Mouse (Mus musculus) kidney, postnatal 0 days (tissue): Measurements from ENCODE around the gene Hook2. TPM values are rescaled to one million over a fixed set of nuclear protein-coding genes. Genes with fewer than 3 reads are reported as not detected.

Source experiments
- ATAC-seq: fragments of 200-750 bp; cut with Nextera tagmentation; replicated peaks from 2 replicates; pipeline ENCODE4 v1.8.0; 2017; ENCODE audit warnings: low read depth, moderate number of reproducible peaks, moderate TSS enrichment, moderate library complexity; ENCODE audit not compliant: low FRiP score
- DNase-seq: peaks from one replicate; pipeline ENCODE4 v3.0.0-alpha.2; 2016; ENCODE audit warnings: low spot score
- H3K27ac ChIP-seq: fragments of 300-500 bp; sonication (generic); 2 replicates; pipeline ENCODE4 v1.5.1; 2014; ENCODE audit warnings: mild to moderate bottlenecking
- H3K27me3 ChIP-seq: fragments of 300-500 bp; sonication (generic); 2 replicates; pipeline ENCODE4 v1.6.1; 2014; ENCODE audit warnings: low read length, mixed read lengths; ENCODE audit not compliant: insufficient read depth
- H3K36me3 ChIP-seq: fragments of 300-500 bp; sonication (generic); 2 replicates; pipeline ENCODE4 v1.6.1; 2014; ENCODE audit warnings: low read length, mixed read lengths; ENCODE audit not compliant: insufficient read depth
- H3K4me1 ChIP-seq: fragments of 300-500 bp; sonication (generic); replicated peaks from 2 replicates; pipeline ENCODE4 v1.6.1; 2014; ENCODE audit warnings: antibody characterized with exemption, low read length, mixed read lengths; ENCODE audit not compliant: insufficient read depth
- H3K4me2 ChIP-seq: fragments of 300-500 bp; sonication (generic); 2 replicates; pipeline ENCODE4 v1.6.1; 2014; ENCODE audit warnings: mild to moderate bottlenecking, low read length, moderate library complexity, mixed read lengths
- H3K4me3 ChIP-seq: fragments of 300-500 bp; sonication (generic); replicated peaks from 2 replicates; pipeline ENCODE4 v1.5.1; 2014; ENCODE audit warnings: low read depth, low read length
- H3K9ac ChIP-seq: fragments of 300-500 bp; sonication (generic); 2 replicates; pipeline ENCODE4 v1.6.1; 2014; ENCODE audit warnings: low read depth, low read length
- H3K9me3 ChIP-seq: fragments of 300-500 bp; sonication (generic); replicated peaks from 2 replicates; pipeline ENCODE4 v1.6.1; 2016; ENCODE audit warnings: low read length, inconsistent platforms, mixed read lengths
- CTCF ChIP-seq: IDR thresholded peaks from 2 replicates; pipeline ENCODE4 v1.5.1; 2016; ENCODE audit warnings: antibody characterized with exemption, low read depth, mild to moderate bottlenecking, moderate library complexity
- WGBS: fragments of 180-500 bp; shearing (Covaris S2); extraction: QIAGEN DNeasy Blood & Tissue Kit; methylation state at CpG from one replicate; pipeline ENCODE4 v1.1.7; 2014; 5-methylcytosine and 5-hydroxymethylcytosine counted together
- polyA plus RNA-seq: library from polyadenylated mRNA; unstranded; fragments of >200 nt; fragmentation: Nextera tagmentation; extraction: Ambion mirVana; gene quantifications from 2 replicates; pipeline ENCODE4 v1.2.1, GENCODE M21; 2015

Hook2 gene
- polyA plus RNA-seq, 1 experiment from 2014 or later = 30.2 TPM

DNA sequence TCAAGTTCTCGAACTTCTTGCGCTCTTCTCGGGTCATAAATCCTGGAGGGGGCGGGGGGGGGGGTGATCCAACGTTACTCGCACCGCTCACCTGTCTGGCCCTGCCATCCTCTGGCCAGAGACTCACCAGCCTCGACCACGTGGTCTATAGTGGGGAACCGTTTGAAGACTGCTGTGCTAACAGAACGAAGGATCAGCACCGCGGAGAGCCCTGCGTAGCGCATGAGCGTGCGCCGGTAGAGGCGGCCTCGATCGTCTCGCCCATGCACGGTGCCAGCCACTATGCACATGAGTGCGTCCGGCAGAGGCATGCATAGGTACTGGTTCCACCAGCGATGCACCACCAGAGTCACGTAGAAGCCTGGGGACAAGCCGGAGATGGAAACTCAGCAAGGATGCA is 20.8 kb downstream of the Hook2 start:
- 11% methylated on average over 28 of the region's 28 CpGs for WGBS
- no peak; the same call in 1 of the 2 replicates for ATAC-seq

GRCm38 (mm10) chr8:85013230-85013840 is 22.9 kb downstream of the Hook2 start:
- H3K9ac ChIP-seq = no peak overlapping the region; the same call in 1 of the 2 replicates
- peak; percentile 86 for DNase-seq
- no peaks in the 10 kb centered on the region for H3K9me3 ChIP-seq
- H3K4me1 ChIP-seq = no peaks in the 10 kb centered on the region; the same call in 1 of the 2 replicates
- H3K4me2 ChIP-seq = peak overlapping the region; percentile 54
- peak; percentile 81 for TF ChIP-seq CTCF
- peaks cover 6% of the 10 kb centered on the region; the same call in 1 of the 2 replicates for H3K27me3 ChIP-seq
- peak; percentile 52; the same call in 1 of the 2 replicates for ATAC-seq
- H3K4me3 ChIP-seq = peak overlapping the region; percentile 13; the same call in 1 of the 2 replicates
- no peak overlapping the region for H3K27ac ChIP-seq
- H3K36me3 ChIP-seq = peaks cover 7% of the 10 kb centered on the region
- 5% methylated on average over 25 of the region's 26 CpGs for WGBS

More for the DNA sequence above, 20.8 kb downstream of the Hook2 start:
- Histone ChIP-seq H3K4me2 (no peak overlapping the region), H3K9ac (no peak overlapping the region), H3K4me1 (no peaks in the 10 kb centered on the region; the same call in 1 of the 2 replicates), H3K9me3 (no peaks in the 10 kb centered on the region), H3K36me3 (no peaks in the 10 kb centered on the region), H3K27me3 (peaks cover 6% of the 10 kb centered on the region; the same call in 1 of the 2 replicates), H3K4me3 (no peak overlapping the region), H3K27ac (no peak overlapping the region)
- no peak for DNase-seq
- no peak for TF ChIP-seq CTCF

DNA sequence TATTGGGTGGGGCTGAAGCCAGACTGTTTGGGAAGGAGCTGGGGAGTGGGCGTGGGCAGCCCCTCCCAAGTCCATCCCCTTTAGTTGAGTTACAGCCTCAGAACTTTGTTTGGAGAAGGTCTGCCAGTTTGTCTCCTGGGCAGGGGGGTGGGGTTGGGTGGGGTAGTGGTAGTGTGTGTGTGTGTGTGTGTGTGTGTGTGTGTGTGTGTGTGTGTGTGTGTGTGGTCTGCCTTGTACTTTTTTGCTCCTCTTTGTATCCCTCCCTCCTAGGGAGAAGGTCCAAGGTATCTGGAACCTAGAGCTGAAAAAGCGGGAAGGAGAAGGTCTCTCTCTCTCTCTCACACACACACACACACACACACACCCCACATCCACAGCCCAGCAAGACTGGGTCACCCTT is 24.0 kb downstream of the Hook2 start, which contains the start of gene Best2:
TSS of gene Best2 (minus strand) at position 101 of the 400 bp plus-strand sequence.
- peak within 1 kb of the TSS; percentile 54 for H3K4me2 ChIP-seq
- ATAC-seq = no peak
- TF ChIP-seq CTCF = no peak
- H3K9me3 ChIP-seq = no peaks in the 10 kb centered on the region
- 51% methylated on average over 2 of the region's 2 CpGs for WGBS
- peaks cover 18% of the 10 kb centered on the region for H3K36me3 ChIP-seq
- H3K4me3 ChIP-seq = peak within 1 kb of the TSS; percentile 13; the same call in 1 of the 2 replicates
- no peaks in the 10 kb centered on the region; the same call in 1 of the 2 replicates for H3K4me1 ChIP-seq
- no peak within 1 kb of the TSS for H3K27ac ChIP-seq
- H3K27me3 ChIP-seq = peaks cover 6% of the 10 kb centered on the region; the same call in 1 of the 2 replicates
- no peak for DNase-seq
- H3K9ac ChIP-seq = no peak within 1 kb of the TSS; the same call in 1 of the 2 replicates

- Histone ChIP-seq H3K4me1 (no peaks in the 10 kb centered on the region; the same call in 1 of the 2 replicates), H3K9me3 (no peaks in the 10 kb centered on the region), H3K4me2 (no peak overlapping the region), H3K27ac (no peak overlapping the region), H3K9ac (no peak overlapping the region), H3K36me3 (peaks cover 27% of the 10 kb centered on the region), H3K27me3 (no peaks in the 10 kb centered on the region; the same call in 1 of the 2 replicates), H3K4me3 (no peak overlapping the region)
- ATAC-seq (no peak), DNase-seq (no peak)
- TF ChIP-seq CTCF = no peak
- WGBS = 74% methylated on average over 10 of the region's 10 CpGs
Measured at GRCm38 (mm10) chr8:85016724-85017123, 26.3 kb downstream of the Hook2 start.

- no peaks in the 10 kb centered on the region; the same call in 1 of the 2 replicates for H3K4me1 ChIP-seq
- H3K9ac ChIP-seq = no peak overlapping the region
- H3K4me2 ChIP-seq = no peak overlapping the region
- no peaks in the 10 kb centered on the region; the same call in 1 of the 2 replicates for H3K27me3 ChIP-seq
- H3K36me3 ChIP-seq = peaks cover 30% of the 10 kb centered on the region
- no peak overlapping the region for H3K27ac ChIP-seq
- no peak overlapping the region for H3K4me3 ChIP-seq
- WGBS = 65% methylated on average over 5 of the region's 5 CpGs
- no peaks in the 10 kb centered on the region for H3K9me3 ChIP-seq
- DNase-seq (no peak), ATAC-seq (no peak)
- peak; percentile 4; the same call in 1 of the 2 replicates for TF ChIP-seq CTCF
Measured at GRCm38 (mm10) chr8:85017209-85017608, 26.8 kb downstream of the Hook2 start.

DNA sequence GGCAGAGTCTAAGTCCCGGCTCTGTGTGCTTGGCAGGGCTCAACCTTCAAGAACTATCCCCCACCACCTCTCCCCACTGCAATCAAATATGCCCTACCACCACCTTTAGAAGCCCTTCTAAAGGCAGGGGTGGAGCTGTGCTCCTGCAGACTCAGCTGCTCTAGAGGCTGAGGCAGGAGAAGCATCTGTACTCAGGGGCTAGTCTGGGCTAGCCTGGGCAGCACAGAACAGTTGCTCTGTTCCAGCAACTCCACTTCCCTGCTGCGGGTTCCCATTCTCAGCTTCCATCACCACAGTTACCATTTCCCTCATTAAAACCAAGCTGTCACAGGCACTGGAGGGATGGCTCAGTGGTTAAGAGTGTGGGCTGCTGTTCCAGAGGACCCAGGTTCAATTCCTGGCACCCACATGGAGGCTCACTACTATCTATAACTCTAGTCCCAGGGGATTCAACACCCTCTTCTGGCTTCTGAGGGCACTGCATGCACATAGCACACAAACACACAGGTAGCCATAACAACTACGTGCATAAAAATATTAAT is 31.2 kb downstream of the Hook2 start:
- no peak for DNase-seq
- no peak; the same call in 1 of the 2 replicates for TF ChIP-seq CTCF
- 96% methylated on average over 3 of the region's 3 CpGs for WGBS
- Histone ChIP-seq H3K27ac (no peak overlapping the region), H3K27me3 (no peaks in the 10 kb centered on the region), H3K4me3 (no peak overlapping the region), H3K4me1 (peaks cover 8% of the 10 kb centered on the region), H3K9ac (no peak overlapping the region), H3K9me3 (no peaks in the 10 kb centered on the region), H3K4me2 (no peak overlapping the region), H3K36me3 (peaks cover 33% of the 10 kb centered on the region)
- no peak for ATAC-seq
